9 mouse cellular contexts compared by ENCODE assay signal in the genomic region with DNA sequence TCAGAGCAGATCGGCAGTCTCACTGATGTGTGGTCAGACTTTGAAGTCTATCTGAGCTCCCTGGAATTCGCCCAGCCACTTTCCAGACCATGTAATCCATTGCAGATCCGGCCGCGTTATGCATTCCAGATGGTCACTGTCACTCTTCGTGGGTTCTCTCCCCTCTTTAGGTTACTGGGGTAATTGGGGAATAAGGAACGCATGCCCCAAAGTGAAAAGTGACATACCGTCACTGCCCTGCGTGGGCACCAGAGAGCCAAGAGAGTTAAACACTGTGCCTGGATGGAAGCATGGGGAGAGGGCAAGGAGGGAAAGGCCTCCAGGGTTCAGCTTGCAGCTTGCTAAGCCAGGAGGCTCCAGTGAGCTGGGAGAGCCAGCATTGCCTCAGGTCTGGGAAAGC.
DNase-seq lines count a peak whose midpoint lies in the region; ATAC-seq and TF ChIP-seq lines count a peak whose summit lies in the region.
"Had no signal": no experiment of that assay in that cellular context is flagged by ENCODE, and none has a peak within 500 bp of the region (broad histone marks: within the 10 kb centered on the region; RNA-seq: fewer than 3 reads in every experiment).

No protein-coding gene starts in this region.

- H3K9me3 ChIP-seq in lung, postnatal 0 days (ENCODE audit: low read length) = no peaks in the 10 kb centered on the region

- 41% methylated on average over 9 of the region's 9 CpGs for WGBS in lung, postnatal 0 days

- H3K4me1 ChIP-seq in lung, postnatal 0 days (ENCODE audit: insufficient read depth, low read depth, low read length) = no peaks in the 10 kb centered on the region

- H3K9ac ChIP-seq in lung, postnatal 0 days (replicated peaks; ENCODE audit: low read depth) = no peak overlapping the region

- no peak overlapping the region for H3K4me3 ChIP-seq in lung, postnatal 0 days (ENCODE audit: low read depth, low read length)

- ATAC-seq in lung, postnatal 0 days = 0 out of 2 replicates have a peak, but pooled peaks have one; percentile 19

- H3K27me3 ChIP-seq in lung, postnatal 0 days (replicated peaks; ENCODE audit: insufficient read depth, low read length) = no peaks in the 10 kb centered on the region

- no peak for TF ChIP-seq EP300 in lung, postnatal 0 days (IDR thresholded peaks at IDR 0.05)

- DNase-seq in adrenal gland, adult (ENCODE audit: inconsistent age in 2 of 2, low spot score in 1 of 2) = peak; percentile 47 to 67
- DNase-seq in adrenal gland, adult 8-10 months = no peak
- peak; percentile 55 for DNase-seq in lung, postnatal 0 days (ENCODE audit: low spot score)
- DNase-seq in lung, adult 18-20 months = no peak
- DNase-seq in gastrocnemius, postnatal 10 days = peak; percentile 61
- peak; percentile 84 for DNase-seq in mesoderm, embryonic 11.5 days (ENCODE audit: low read depth, low spot score)
- DNase-seq in right cerebral cortex, postnatal 10 days (ENCODE audit: low spot score in 2 of 2) = no peak
- no peak for DNase-seq in frontal cortex, postnatal 36 days (ENCODE audit: low spot score in 2 of 2)
- DNase-seq: right cerebral cortex, postnatal 25 days had no signal

- H3K4me2 ChIP-seq in lung, postnatal 0 days (replicated peaks; ENCODE audit: low read depth, low read length) = no peak overlapping the region

- H3K27ac ChIP-seq in lung, postnatal 0 days (ENCODE audit: low read length) = no peak overlapping the region

- peak; percentile 38; the same call in 1 of the 2 replicates for TF ChIP-seq CTCF in lung, postnatal 0 days (IDR thresholded peaks at IDR 0.05)

- no peaks in the 10 kb centered on the region for H3K36me3 ChIP-seq in lung, postnatal 0 days (ENCODE audit: insufficient read depth, low read length)

Comparison
In these comparisons a context has a peak if more than half of its experiments do, and no peak if none do; other contexts are left out.
1. DNase-seq: peak in adrenal gland, adult (2 of 2), lung, postnatal 0 days (single experiment), gastrocnemius, postnatal 10 days (single experiment) and mesoderm, embryonic 11.5 days (single experiment); none in adrenal gland, adult 8-10 months (single experiment), lung, adult 18-20 months (0 of 2), right cerebral cortex, postnatal 10 days (0 of 2) and frontal cortex, postnatal 36 days (0 of 2).